Mouse (Mus musculus) bone marrow, adult 2 months (tissue): ENCODE measurements around the gene Echdc2. TPM values are rescaled to one million over a fixed set of nuclear protein-coding genes. Genes with fewer than 3 reads are reported as not detected.

ENCODE experiments used
- H3K27ac ChIP-seq: fragments of 200-500 bp; 2 replicates; pipeline ENCODE4 v1.5.1; 2012; ENCODE audit warnings: low read depth, mild to moderate bottlenecking, control low read depth, inconsistent platforms, low read length; ENCODE audit not compliant: control insufficient read depth, poor library complexity, insufficient read depth
- H3K4me1 ChIP-seq: fragments of 200-500 bp; 2 replicates; pipeline ENCODE4 v1.6.1; 2011; ENCODE audit warnings: low read length; ENCODE audit not compliant: control insufficient read depth, insufficient read depth
- H3K4me3 ChIP-seq: fragments of 200-500 bp; replicated peaks from 2 replicates; pipeline ENCODE3; 2011; ENCODE audit warnings: mild to moderate bottlenecking, low read depth, low read length, control low read depth; ENCODE audit not compliant: control insufficient read depth
- CTCF ChIP-seq: fragments of 200-500 bp; IDR thresholded peaks from 2 replicates; pipeline ENCODE4 v1.5.1; 2011; ENCODE audit warnings: low read length, control low read depth; ENCODE audit not compliant: control insufficient read depth, insufficient read depth
- POLR2A ChIP-seq: fragments of 200-500 bp; IDR thresholded peaks from 2 replicates; pipeline ENCODE4 v1.6.1; 2011; ENCODE audit warnings: low read depth, mild to moderate bottlenecking, control low read depth, low read length, borderline replicate concordance; ENCODE audit not compliant: control insufficient read depth
- WGBS: fragments of 180-500 bp; shearing (Covaris S2); methylation state at CpG from one replicate; pipeline ENCODE4 v1.1.7; 2018; 5-methylcytosine and 5-hydroxymethylcytosine counted together
- polyA plus RNA-seq: library from polyadenylated mRNA; stranded (reverse); fragments of >200 nt; gene quantifications from 2 replicates; pipeline ENCODE4 v1.2.4, GENCODE M21; 2011; ENCODE audit warnings: low replicate concordance; ENCODE audit not compliant: missing spikeins, insufficient read depth, insufficient read length

Echdc2 gene
- polyA plus RNA-seq, 1 experiment = 20.0 TPM

DNA sequence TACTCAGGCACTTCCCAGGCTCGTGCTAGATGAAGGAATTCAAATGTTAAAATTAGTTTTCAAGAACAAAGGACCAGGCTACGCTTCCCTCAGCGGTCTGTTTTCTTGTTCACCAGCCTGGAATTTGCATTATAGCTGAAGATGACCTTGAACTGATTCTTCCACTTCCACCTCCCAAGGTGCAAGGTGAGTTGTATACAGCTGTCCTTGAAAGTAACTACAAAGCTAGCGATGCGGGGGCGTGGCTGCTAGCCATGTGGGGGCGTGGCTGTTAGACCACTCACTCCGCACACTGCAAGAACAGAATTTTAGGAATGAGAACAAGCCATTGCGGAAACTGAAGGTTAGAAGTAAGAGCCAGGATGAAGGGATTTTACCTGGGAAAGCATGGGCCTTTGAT lies 53.8 kb downstream of the Echdc2 start:
- no peak overlapping the region for H3K27ac ChIP-seq
- WGBS = 52% methylated on average over 9 of the region's 9 CpGs
- TF ChIP-seq POLR2A = no peak
- no peak for TF ChIP-seq CTCF
- H3K4me1 ChIP-seq = no peaks in the 10 kb centered on the region
- no peak overlapping the region for H3K4me3 ChIP-seq

DNA sequence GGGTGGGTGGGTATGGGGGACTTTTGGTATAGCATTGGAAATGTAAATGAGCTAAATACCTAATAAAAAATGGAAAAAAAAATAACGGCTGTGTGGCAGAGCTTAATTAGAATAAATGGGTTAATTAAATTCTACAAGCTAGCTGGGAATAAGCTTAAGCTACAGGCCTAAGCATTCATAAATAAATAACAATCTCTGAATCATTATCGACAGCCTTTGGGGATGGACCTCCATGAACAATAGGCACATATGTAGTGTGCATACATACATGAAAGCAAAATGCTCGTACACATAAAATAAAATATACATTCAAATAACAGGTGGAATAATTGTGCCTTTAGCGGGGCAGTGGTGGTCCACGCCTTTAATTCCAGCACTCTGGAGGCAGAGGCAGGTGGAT lies 57.3 kb downstream of the Echdc2 start:
- no peak for TF ChIP-seq POLR2A
- TF ChIP-seq CTCF = no peak
- Histone ChIP-seq H3K27ac (no peak overlapping the region), H3K4me1 (no peaks in the 10 kb centered on the region), H3K4me3 (no peak overlapping the region)
- 86% methylated on average over 5 of the region's 5 CpGs for WGBS

DNA sequence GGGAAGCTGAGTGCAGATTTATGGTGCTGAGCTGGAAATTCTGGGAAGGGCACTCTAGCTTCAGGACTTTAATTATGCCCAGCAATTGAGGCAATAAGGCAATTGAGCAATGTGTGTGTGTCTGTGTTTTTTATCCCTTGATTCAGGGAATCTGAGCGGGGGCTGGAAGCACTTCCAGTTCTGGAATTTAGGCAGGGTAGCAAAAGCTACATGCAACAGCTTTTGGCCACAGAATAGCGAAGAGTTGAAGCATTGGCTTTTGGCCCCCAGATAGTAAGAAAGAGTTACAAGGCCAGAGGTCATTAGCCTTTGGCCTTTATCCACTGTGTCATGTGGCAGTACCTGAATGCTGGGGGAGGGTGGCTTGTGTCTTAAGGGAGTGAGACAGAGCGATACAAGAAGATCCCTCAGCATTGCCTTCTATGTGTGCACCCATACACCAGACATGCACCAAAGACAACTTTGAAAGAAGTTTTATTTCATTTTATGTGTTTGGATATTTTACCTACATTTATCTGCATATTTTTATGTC lies 60.2 kb downstream of the Echdc2 start:
- WGBS = 83% methylated on average over 3 of the region's 3 CpGs
- Histone ChIP-seq H3K4me3 (no peak overlapping the region), H3K27ac (no peak overlapping the region), H3K4me1 (no peaks in the 10 kb centered on the region)
- no peak for TF ChIP-seq POLR2A

Other genes with a start within 250 kb of the Echdc2 start
- gene Cpt2, start 241.8 kb upstream of the Echdc2 start, polyA plus RNA-seq = 23.3 and 24.6 TPM in 2 replicates
- not detected in 2 replicates for gene Slc1a7, start 197.1 kb upstream of the Echdc2 start, polyA plus RNA-seq
- gene Podn, start 69.0 kb upstream of the Echdc2 start, polyA plus RNA-seq = 5.1 and 5.2 TPM in 2 replicates
- gene Scp2, start 20.4 kb upstream of the Echdc2 start, polyA plus RNA-seq = 27.1 and 81.7 TPM in 2 replicates
- 0.62 TPM in 1 of 2 replicates, not detected in the other for gene Zyg11a, start 52.6 kb downstream of the Echdc2 start, polyA plus RNA-seq
- 3.3 and 5.5 TPM in 2 replicates for gene Zyg11b, start 135.7 kb downstream of the Echdc2 start, polyA plus RNA-seq
- 4.9 and 17.3 TPM in 2 replicates for gene Coa7, start 162.7 kb downstream of the Echdc2 start, polyA plus RNA-seq
- not detected in 2 replicates for gene Shisal2a, start 217.9 kb downstream of the Echdc2 start, polyA plus RNA-seq
- gene Gpx7, start 241.5 kb downstream of the Echdc2 start, polyA plus RNA-seq = 1.5 TPM in 1 of 2 replicates, not detected in the other